Mouse (Mus musculus) E14TG2a.4 (cell line): ENCODE results near the gene BC005537.

Experiments used
- H3K27me3 ChIP-seq: 2 replicates; pipeline ENCODE4 v1.6.1; 2014; ENCODE audit warnings: low read length, control low read depth; ENCODE audit not compliant: insufficient read depth
- H3K36me3 ChIP-seq: 2 replicates; pipeline ENCODE4 v1.6.1; 2014; ENCODE audit warnings: low read length, control low read depth; ENCODE audit not compliant: insufficient read depth
- H3K4me1 ChIP-seq: replicated peaks from 2 replicates; pipeline ENCODE4 v1.6.1; 2014; ENCODE audit warnings: low read depth, low read length, control low read depth
- H3K4me3 ChIP-seq: replicated peaks from 2 replicates; pipeline ENCODE4 v1.5.1; 2014; ENCODE audit warnings: mild to moderate bottlenecking, low read length
- H3K9me3 ChIP-seq: 2 replicates; pipeline ENCODE4 v1.6.1; 2014; ENCODE audit warnings: low read length, control low read depth
- CTCF ChIP-seq: conservative IDR thresholded peaks from 2 replicates; pipeline ENCODE4 v1.5.1; 2014; ENCODE audit warnings: low read length
- NANOG ChIP-seq: IDR thresholded peaks from 2 replicates; pipeline ENCODE4 v1.6.1; 2014; ENCODE audit warnings: borderline replicate concordance, low read length, mixed read lengths
- POU5F1 ChIP-seq: IDR thresholded peaks from 2 replicates; pipeline ENCODE4 v1.6.1; 2014; ENCODE audit warnings: low read length, borderline replicate concordance

BC005537 gene

DNA sequence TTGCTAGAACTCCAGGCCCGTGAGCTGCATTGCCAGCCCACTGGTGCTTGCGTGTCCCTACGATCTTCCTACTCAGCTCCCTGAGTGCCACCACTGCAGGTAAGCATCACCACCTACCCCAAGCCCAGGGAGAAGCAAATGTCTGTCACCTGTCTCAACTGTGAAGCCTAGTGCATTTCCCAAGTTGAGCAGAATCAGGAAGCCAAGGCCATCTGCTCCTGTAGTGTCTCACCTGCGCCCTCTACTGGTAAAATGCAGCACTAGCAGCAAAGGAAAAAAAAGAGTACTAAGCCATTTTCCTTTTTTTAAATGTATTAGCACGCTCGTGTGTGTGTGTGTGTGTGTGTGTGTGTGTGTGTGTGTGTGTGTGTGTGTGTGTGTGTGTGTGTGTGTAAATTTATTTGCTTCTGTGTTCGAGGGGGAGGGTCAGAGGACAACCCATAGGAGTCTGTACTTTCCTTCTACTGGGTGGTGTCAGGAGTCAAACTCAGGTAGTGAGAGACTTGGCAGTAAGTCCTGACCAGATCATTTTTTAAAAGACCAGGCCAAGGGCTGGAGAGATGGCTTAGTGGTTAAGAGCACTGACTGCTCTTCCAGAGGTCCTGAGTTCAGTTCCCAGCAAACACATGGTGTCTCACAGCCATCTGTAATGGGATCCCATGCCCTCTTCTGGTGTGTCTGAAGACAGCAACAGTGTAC is 25.2 kb upstream of the BC005537 start:
- Histone ChIP-seq H3K4me1 (no peaks in the 10 kb centered on the region), H3K27me3 (no peaks in the 10 kb centered on the region), H3K9me3 (peaks cover 28% of the 10 kb centered on the region), H3K36me3 (no peaks in the 10 kb centered on the region), H3K4me3 (no peak overlapping the region)
- peak; percentile 96 for TF ChIP-seq CTCF
- no peak for TF ChIP-seq NANOG

DNA sequence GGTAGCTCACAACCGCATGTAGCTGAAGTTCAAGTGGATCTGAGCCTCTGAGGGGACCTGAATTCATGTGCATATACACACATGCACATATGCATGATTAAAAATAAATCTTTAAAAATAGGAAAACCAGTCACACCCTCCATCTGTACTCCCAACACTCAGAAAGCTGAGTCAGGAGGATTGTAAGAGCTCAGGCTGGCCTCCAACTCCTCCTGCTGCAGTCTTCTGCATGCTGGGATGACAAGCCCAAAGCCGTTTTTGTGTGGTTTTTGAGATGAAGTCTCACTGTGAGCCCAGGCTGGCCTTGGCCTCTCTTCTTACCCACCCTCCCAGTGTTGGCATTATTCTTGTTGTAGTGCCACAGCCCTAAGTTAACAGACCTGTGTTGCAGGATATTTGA is 23.4 kb upstream of the BC005537 start:
- TF ChIP-seq POU5F1 (no peak), CTCF (no peak), NANOG (no peak)
- H3K4me1 ChIP-seq: no peaks in the 10 kb centered on the region
- no peaks in the 10 kb centered on the region for H3K36me3 ChIP-seq
- no peaks in the 10 kb centered on the region for H3K27me3 ChIP-seq
- no peak overlapping the region for H3K4me3 ChIP-seq
- peaks cover 26% of the 10 kb centered on the region for H3K9me3 ChIP-seq

DNA sequence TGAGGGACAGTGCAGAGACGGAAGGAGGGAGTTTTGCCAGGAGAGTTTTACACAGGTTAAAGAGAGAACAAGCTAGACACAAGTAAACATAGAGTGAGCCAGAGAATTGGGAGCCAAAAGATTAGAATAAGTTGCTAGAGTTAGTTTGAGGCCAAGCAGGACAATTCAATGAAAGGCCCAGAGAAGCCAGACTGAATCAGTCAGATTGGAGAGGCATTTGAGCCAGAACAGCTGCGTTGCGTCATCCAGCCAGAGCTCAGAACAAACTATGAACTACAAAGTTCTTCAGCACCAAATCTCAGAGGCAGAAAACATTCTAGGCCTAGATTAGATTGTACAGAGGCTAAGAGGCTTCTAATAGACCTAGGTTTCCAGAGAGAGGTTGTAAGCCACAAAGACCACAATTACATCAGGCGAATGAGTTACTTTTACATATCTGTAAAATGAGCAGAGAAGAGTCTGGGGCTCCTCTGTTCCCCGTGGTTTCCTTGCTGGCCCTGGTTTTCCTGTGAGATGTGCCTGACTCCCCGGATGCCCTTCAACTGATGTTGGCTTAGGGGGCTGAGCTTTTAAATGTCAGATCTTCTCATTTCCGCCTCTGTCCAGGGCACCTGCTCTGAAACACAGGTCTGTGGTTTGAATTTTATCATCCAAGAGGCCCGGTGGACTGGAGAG is 22.6 kb upstream of the BC005537 start:
- Histone ChIP-seq H3K9me3 (peaks cover 20% of the 10 kb centered on the region), H3K36me3 (no peaks in the 10 kb centered on the region), H3K27me3 (no peaks in the 10 kb centered on the region), H3K4me1 (no peaks in the 10 kb centered on the region), H3K4me3 (no peak overlapping the region)
- TF ChIP-seq POU5F1 (no peak), CTCF (no peak), NANOG (no peak)

DNA sequence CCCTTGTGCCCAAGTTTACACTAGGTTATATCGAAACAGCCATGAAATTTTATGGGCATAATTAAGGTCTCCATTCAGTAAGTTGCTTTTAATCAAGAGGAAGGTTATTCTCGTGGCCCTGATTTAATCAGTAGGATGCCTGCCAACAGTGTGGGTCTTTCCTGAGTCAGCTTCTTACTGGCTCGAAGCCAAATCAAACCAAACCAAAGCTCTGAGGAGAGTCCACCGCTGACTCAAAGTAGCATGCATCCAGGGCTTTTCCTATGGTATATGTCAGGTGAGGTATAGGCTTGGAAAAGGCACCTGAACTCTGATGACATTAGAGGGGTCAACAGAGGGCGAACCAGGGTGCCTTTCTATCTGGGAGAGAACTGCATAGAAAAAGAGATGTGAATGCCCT is 19.5 kb upstream of the BC005537 start:
- Histone ChIP-seq H3K36me3 (no peaks in the 10 kb centered on the region), H3K4me3 (no peak overlapping the region), H3K27me3 (no peaks in the 10 kb centered on the region), H3K4me1 (peaks cover 17% of the 10 kb centered on the region), H3K9me3 (peaks cover 15% of the 10 kb centered on the region)
- TF ChIP-seq NANOG: no peak
- TF ChIP-seq CTCF: no peak
- TF ChIP-seq POU5F1: no peak

DNA sequence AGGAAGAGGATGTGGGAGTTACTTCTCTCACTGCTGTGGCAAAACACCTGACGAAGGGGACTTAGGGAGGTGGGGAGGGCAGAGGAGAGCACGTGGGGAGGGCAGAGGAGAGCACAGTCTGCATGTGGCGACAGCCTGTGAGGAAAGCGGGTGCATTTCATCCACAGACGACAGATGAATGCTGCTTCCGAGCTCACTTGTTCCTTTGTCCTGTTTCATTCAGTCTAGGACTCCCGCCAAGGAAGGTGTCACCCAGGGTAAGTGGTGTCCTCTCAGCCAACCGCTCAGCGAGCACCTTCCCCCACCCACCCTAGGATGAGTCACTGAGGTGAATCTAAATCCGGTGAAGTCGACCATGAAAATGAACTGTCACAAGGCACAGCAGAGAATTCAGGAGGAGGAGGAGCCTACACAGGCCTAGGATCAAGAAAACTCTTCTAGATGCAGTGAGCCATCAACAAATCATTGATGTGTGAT is 15.4 kb upstream of the BC005537 start:
- H3K4me1 ChIP-seq: peaks cover 17% of the 10 kb centered on the region
- no peaks in the 10 kb centered on the region for H3K36me3 ChIP-seq
- H3K9me3 ChIP-seq: peaks cover 15% of the 10 kb centered on the region
- no peak overlapping the region for H3K4me3 ChIP-seq
- TF ChIP-seq POU5F1: no peak
- TF ChIP-seq CTCF: no peak
- TF ChIP-seq NANOG: no peak
- no peaks in the 10 kb centered on the region for H3K27me3 ChIP-seq

DNA sequence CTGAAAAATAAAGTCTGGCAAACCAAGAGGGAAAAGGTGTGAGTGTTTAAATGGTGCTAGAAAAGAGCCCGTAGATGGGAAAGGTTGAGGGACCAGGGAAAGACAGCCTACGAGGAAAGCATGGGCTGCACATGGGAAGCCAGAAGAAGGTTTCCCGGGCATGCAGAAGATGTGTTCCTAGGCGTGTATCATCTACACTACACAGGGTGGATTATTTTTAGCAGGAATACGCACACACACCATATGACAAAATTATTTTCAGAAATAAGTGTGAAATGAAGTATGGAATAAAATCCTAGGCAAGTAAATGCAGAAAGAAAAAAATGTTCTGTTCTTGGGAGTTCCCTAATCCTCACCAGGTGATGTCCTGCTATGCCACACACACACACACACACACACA is 14.0 kb upstream of the BC005537 start:
- H3K36me3 ChIP-seq: no peaks in the 10 kb centered on the region
- no peaks in the 10 kb centered on the region for H3K27me3 ChIP-seq
- TF ChIP-seq NANOG (no peak), CTCF (no peak), POU5F1 (no peak)
- peaks cover 7% of the 10 kb centered on the region for H3K9me3 ChIP-seq
- peaks cover 22% of the 10 kb centered on the region for H3K4me1 ChIP-seq
- H3K4me3 ChIP-seq: no peak overlapping the region

DNA sequence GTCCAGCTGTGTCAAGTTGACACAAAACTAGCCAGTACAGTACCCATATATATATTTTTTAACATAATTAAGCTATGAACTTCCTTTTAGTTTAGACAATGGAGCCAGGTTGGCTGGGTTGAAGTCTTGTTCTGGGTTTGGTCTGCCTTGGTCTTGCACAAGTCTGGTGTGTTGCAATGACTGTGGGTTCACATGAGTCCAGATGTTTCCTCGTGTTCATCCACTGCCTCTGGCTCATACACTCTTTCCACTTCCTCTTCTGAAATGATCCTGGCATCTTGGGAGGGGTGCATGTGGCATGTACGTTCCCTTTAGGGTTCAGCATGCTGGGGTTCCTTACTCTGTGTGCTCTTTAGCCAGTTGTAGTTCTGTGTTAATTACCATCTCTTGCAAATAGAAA is 10.1 kb upstream of the BC005537 start:
- Histone ChIP-seq H3K4me1 (peaks cover 17% of the 10 kb centered on the region), H3K4me3 (no peak overlapping the region), H3K36me3 (no peaks in the 10 kb centered on the region), H3K9me3 (no peaks in the 10 kb centered on the region; the same call in 1 of the 2 replicates), H3K27me3 (no peaks in the 10 kb centered on the region)
- TF ChIP-seq CTCF: no peak
- TF ChIP-seq NANOG: no peak
- no peak for TF ChIP-seq POU5F1

DNA sequence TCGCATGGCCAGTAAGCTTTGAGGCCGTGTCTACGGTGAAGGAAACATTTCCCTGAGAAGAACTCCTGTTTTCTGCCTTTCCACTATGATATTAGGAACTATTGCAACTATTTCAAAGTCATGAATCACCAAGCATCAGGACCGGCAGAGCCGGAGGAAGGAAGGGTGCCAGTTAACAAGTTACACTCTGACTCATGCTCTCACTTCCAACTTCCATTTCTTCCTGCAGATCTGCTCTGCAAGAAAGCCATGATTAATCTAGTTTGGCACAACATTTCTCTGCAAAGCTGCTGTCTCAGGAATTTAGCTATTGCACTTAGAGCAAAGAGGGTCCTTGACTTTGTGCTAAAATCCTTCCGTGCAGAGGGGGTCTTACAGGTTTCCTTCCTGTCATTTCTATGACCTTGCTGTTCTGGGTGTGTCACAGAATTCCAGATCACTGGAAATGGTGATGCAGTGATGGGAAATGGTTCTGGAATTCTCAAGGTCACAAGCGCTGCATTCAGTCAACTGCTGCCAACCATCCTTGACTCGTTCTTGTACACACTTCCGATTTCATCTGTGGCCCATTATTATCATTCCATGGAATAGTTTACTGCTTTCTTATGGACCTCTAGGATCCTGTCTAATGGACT is 8.9 kb upstream of the BC005537 start:
- TF ChIP-seq POU5F1: no peak
- no peak for TF ChIP-seq NANOG
- TF ChIP-seq CTCF: no peak
- no peak overlapping the region for H3K4me3 ChIP-seq
- no peaks in the 10 kb centered on the region for H3K36me3 ChIP-seq
- H3K27me3 ChIP-seq: no peaks in the 10 kb centered on the region
- no peaks in the 10 kb centered on the region; the same call in 1 of the 2 replicates for H3K9me3 ChIP-seq
- peaks cover 12% of the 10 kb centered on the region for H3K4me1 ChIP-seq
